Mouse (Mus musculus) MEL (cell line): ENCODE results near the gene Nrl. TPM values are rescaled to one million over a fixed set of nuclear protein-coding genes. Genes with fewer than 3 reads are reported as not detected.

Experiments
- DNase-seq: peaks from one replicate; pipeline ENCODE4 v3.0.0; 2011; ENCODE audit warnings: low read depth, low spot score
- H3K27ac ChIP-seq: 2 replicates; pipeline ENCODE4 v1.5.1; 2012; ENCODE audit warnings: low read depth, mild to moderate bottlenecking, control low read depth, low read length, moderate library complexity; ENCODE audit not compliant: control insufficient read depth
- H3K27me3 ChIP-seq, 2 experiments: fragments of 150-350 bp in 1 of 2; sonication (generic) in 1 of 2; 2 replicates each; pipeline ENCODE4 v1.6.1; 2012; ENCODE audit warnings: low read length in 2 of 2, mild to moderate bottlenecking in 2 of 2, improper control_type of control experiment in 1 of 2, moderate library complexity in 1 of 2; ENCODE audit not compliant: insufficient read depth in 2 of 2, control insufficient read depth in 1 of 2
- H3K36me3 ChIP-seq, 2 experiments: 2 replicates each; pipeline ENCODE4 v1.6.1; 2012 to 2014; ENCODE audit warnings: low read length in 2 of 2, improper control_type of control experiment in 1 of 2, inconsistent platforms in 1 of 2, mild to moderate bottlenecking in 1 of 2; ENCODE audit not compliant: insufficient read depth in 2 of 2, control insufficient read depth in 1 of 2
- H3K4me1 ChIP-seq, 2 experiments: fragments of 150-350 bp in 1 of 2; sonication (generic) in 1 of 2; 2 replicates each; pipeline ENCODE4 v1.6.1; 2012; ENCODE audit warnings: low read length in 2 of 2, improper control_type of control experiment in 1 of 2, mild to moderate bottlenecking in 1 of 2; ENCODE audit not compliant: insufficient read depth in 2 of 2, control insufficient read depth in 1 of 2
- H3K4me3 ChIP-seq, 2 experiments: fragments of 150-350 bp in 1 of 2; sonication (generic) in 1 of 2; 2 replicates each; pipeline ENCODE4 v1.5.1; 2012; ENCODE audit warnings: low read depth in 2 of 2, low read length in 2 of 2, mild to moderate bottlenecking in 2 of 2, moderate library complexity in 2 of 2, control low read depth in 1 of 2, improper control_type of control experiment in 1 of 2; ENCODE audit not compliant: control insufficient read depth in 1 of 2, insufficient read depth in 1 of 2
- H3K79me2 ChIP-seq: 2 replicates; pipeline ENCODE4 v1.6.1; 2012; ENCODE audit warnings: mild to moderate bottlenecking, low read length, moderate library complexity; ENCODE audit not compliant: control insufficient read depth, poor library complexity, insufficient read depth
- H3K9ac ChIP-seq: 2 replicates; pipeline ENCODE4 v1.6.1; 2012; ENCODE audit warnings: low read depth, mild to moderate bottlenecking, control low read depth, low read length, moderate library complexity; ENCODE audit not compliant: control insufficient read depth, poor library complexity, severe bottlenecking
- H3K9me3 ChIP-seq: fragments of 150-350 bp; sonication (generic); replicated peaks from 2 replicates; pipeline ENCODE4 v1.6.1; 2012; ENCODE audit warnings: mild to moderate bottlenecking, low read length, improper control_type of control experiment, moderate library complexity; ENCODE audit not compliant: insufficient read depth
- CHD2 ChIP-seq: IDR thresholded peaks from 2 replicates; pipeline ENCODE4 v1.6.1; 2011; ENCODE audit warnings: low read length, improper control_type of control experiment
- CTCF ChIP-seq, 3 experiments: IDR thresholded peaks in 2 of 3; conservative IDR thresholded peaks in 1 of 3; 2 replicates each; pipeline ENCODE4 v1.5.1; 2011 to 2012; ENCODE audit warnings: low read length in 3 of 3, low read depth in 2 of 3, mild to moderate bottlenecking in 2 of 3, improper control_type of control experiment in 1 of 3, inconsistent platforms in 1 of 3, mixed read lengths in 1 of 3, moderate library complexity in 1 of 3; ENCODE audit not compliant: control insufficient read depth in 1 of 3, insufficient read depth in 1 of 3, poor library complexity in 1 of 3, severe bottlenecking in 1 of 3
- E2F4 ChIP-seq: IDR thresholded peaks from 2 replicates; pipeline ENCODE4 v1.6.1; 2011; ENCODE audit warnings: low read depth, low read length, improper control_type of control experiment, borderline replicate concordance
- ELF1 ChIP-seq: IDR thresholded peaks from 2 replicates; pipeline ENCODE4 v1.6.1; 2014; ENCODE audit warnings: low read depth, mild to moderate bottlenecking, inconsistent platforms, low read length, improper control_type of control experiment, moderate library complexity
- EP300 ChIP-seq, 2 experiments: IDR thresholded peaks; 2 replicates each; pipeline ENCODE4 v1.6.1; 2011; ENCODE audit warnings: improper control_type of control experiment in 2 of 2, low read length in 2 of 2, low read depth in 1 of 2, mild to moderate bottlenecking in 1 of 2
- ETS1 ChIP-seq: IDR thresholded peaks from 2 replicates; pipeline ENCODE4 v1.6.1; 2012; ENCODE audit warnings: low read depth, mild to moderate bottlenecking, inconsistent platforms, low read length, improper control_type of control experiment, moderate library complexity
- GABPA ChIP-seq: IDR thresholded peaks from 2 replicates; pipeline ENCODE4 v1.6.1; 2012; ENCODE audit warnings: low read depth, mild to moderate bottlenecking, inconsistent platforms, low read length, improper control_type of control experiment, moderate library complexity
- GATA1 ChIP-seq: IDR thresholded peaks from 2 replicates; pipeline ENCODE4 v1.6.1; 2011; ENCODE audit warnings: low read depth, low read length, improper control_type of control experiment
- JUND ChIP-seq: IDR thresholded peaks from 2 replicates; pipeline ENCODE4 v1.6.1; 2011; ENCODE audit warnings: low read depth, mild to moderate bottlenecking, improper control_type of control experiment, low read length
- KAT2A ChIP-seq: conservative IDR thresholded peaks from 2 replicates; pipeline ENCODE4 v1.6.1; 2012; ENCODE audit warnings: low read depth, low read length, improper control_type of control experiment, inconsistent platforms
- MAFK ChIP-seq: IDR thresholded peaks from 2 replicates; pipeline ENCODE4 v1.6.1; 2011; ENCODE audit warnings: low read depth, mild to moderate bottlenecking, low read length, improper control_type of control experiment, borderline replicate concordance
- MAX ChIP-seq: IDR thresholded peaks from 2 replicates; pipeline ENCODE4 v1.6.1; 2011; ENCODE audit warnings: low read length, improper control_type of control experiment
- MEF2A ChIP-seq: IDR thresholded peaks from 2 replicates; pipeline ENCODE4 v1.6.1; 2014; ENCODE audit warnings: low read depth, mild to moderate bottlenecking, inconsistent platforms, low read length, improper control_type of control experiment; ENCODE audit not compliant: poor library complexity, insufficient replicate concordance, severe bottlenecking; ENCODE audit errors: extremely low read depth
- MYB ChIP-seq: IDR thresholded peaks from 2 replicates; pipeline ENCODE4 v1.6.1; 2011; ENCODE audit warnings: mild to moderate bottlenecking, low read depth, low read length, improper control_type of control experiment
- MYC ChIP-seq: IDR thresholded peaks from 2 replicates; pipeline ENCODE4 v1.6.1; 2011; ENCODE audit warnings: low read depth, mild to moderate bottlenecking, low read length, improper control_type of control experiment, moderate library complexity
- NELFE ChIP-seq: IDR thresholded peaks from 2 replicates; pipeline ENCODE4 v1.6.1; 2011; ENCODE audit warnings: low read depth, low read length, improper control_type of control experiment
- NRF1 ChIP-seq: IDR thresholded peaks from 2 replicates; pipeline ENCODE4 v1.6.1; 2014; ENCODE audit warnings: low read depth, mild to moderate bottlenecking, inconsistent platforms, low read length, improper control_type of control experiment, moderate library complexity; ENCODE audit not compliant: poor library complexity, insufficient read depth, severe bottlenecking
- POLR2A ChIP-seq, 2 experiments: IDR thresholded peaks; 2 replicates each; pipeline ENCODE4 v1.6.1; 2011 to 2012; ENCODE audit warnings: low read length in 2 of 2, mild to moderate bottlenecking in 2 of 2, control low read depth in 1 of 2, improper control_type of control experiment in 1 of 2, low read depth in 1 of 2, moderate library complexity in 1 of 2; ENCODE audit not compliant: control insufficient read depth in 1 of 2, insufficient read depth in 1 of 2, poor library complexity in 1 of 2
- POLR2AphosphoS2 ChIP-seq: IDR thresholded peaks from 2 replicates; pipeline ENCODE4 v1.6.1; 2011; ENCODE audit warnings: low read length, improper control_type of control experiment
- POLR2AphosphoS5 ChIP-seq: IDR thresholded peaks from 2 replicates; pipeline ENCODE4 v1.6.1; 2012; ENCODE audit warnings: low read depth, borderline replicate concordance, mild to moderate bottlenecking, inconsistent platforms, low read length, moderate library complexity, mixed read lengths
- RAD21 ChIP-seq: IDR thresholded peaks from 2 replicates; pipeline ENCODE4 v1.6.1; 2011; ENCODE audit warnings: mild to moderate bottlenecking, low read depth, low read length, improper control_type of control experiment
- SMC3 ChIP-seq: IDR thresholded peaks from 2 replicates; pipeline ENCODE4 v1.6.1; 2011; ENCODE audit warnings: low read depth, low read length, improper control_type of control experiment
- TBP ChIP-seq: IDR thresholded peaks from 2 replicates; pipeline ENCODE4 v1.8.0; 2011; ENCODE audit warnings: low read depth, low read length, improper control_type of control experiment
- UBTF ChIP-seq: IDR thresholded peaks from 2 replicates; pipeline ENCODE4 v1.6.1; 2012; ENCODE audit warnings: low read depth, mild to moderate bottlenecking, inconsistent platforms, low read length, improper control_type of control experiment, moderate library complexity, borderline replicate concordance; ENCODE audit not compliant: insufficient read depth
- ZC3H11A ChIP-seq: IDR thresholded peaks from 2 replicates; pipeline ENCODE4 v1.6.1; 2012; ENCODE audit warnings: low read depth, mild to moderate bottlenecking, inconsistent platforms, low read length, improper control_type of control experiment
- ZMIZ1 ChIP-seq: IDR thresholded peaks from 2 replicates; pipeline ENCODE4 v1.6.1; 2012; ENCODE audit warnings: low read depth, mild to moderate bottlenecking, inconsistent platforms, low read length, improper control_type of control experiment, moderate library complexity
- polyA plus RNA-seq, 2 experiments: library from polyadenylated mRNA; stranded (reverse) in 1 of 2; unstranded in 1 of 2; fragments of >175 nt in 1 of 2; fragments of >200 nt in 1 of 2; gene quantifications; 2 replicates each; pipeline versions ENCODE4 v1.2.1 to v1.2.4; 2012; ENCODE audit warnings: low replicate concordance in 2 of 2, low read depth in 1 of 2; ENCODE audit not compliant: insufficient read length in 2 of 2, insufficient read depth in 1 of 2, missing spikeins in 1 of 2
- total RNA-seq: library from RNA; depleted of rRNA; stranded (reverse); fragments of 300-350 nt; gene quantifications from 2 replicates; pipeline ENCODE4 v1.2.3, GENCODE M21; 2012

Gene Nrl
- total and polyA plus RNA-seq, 3 experiments = not detected

DNA sequence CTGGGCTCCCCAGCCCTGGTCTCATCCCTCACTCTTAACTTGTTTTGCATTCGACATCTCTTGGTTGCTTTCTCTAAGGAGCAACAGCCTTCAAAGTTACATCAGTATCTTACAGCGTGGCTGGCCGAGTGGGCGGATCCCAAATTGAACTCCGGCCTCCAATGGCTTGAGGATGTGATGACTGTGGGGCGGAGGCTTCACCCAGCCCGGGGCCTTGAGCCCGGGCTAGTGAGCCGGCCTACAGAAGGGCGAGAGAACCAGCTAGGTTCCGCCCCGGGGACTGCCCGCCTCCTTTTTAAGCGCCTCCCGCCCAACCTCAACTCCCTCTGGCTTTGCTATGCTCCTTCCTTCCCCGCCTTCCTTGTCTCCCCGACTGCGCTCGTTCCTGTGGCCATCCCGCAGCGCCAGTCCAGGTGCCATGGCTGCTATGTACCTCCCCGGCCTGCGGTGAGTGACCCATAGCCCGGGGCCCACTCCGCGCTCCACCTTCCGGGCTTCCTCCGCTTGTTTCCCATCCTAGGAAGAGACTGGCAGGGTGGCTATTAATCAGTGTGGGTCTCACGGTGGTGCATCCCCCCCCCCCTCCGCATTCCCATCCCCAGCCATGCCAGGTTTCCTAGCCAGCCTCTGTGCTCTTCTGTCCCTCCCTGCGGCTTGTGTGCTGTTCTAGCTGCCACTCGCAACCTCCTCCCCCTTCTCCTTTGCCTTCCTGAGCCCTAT is 15.4 kb upstream of the Nrl start, which contains the start of gene Pck2 (continued):
- TF ChIP-seq ELF1 = no peak
- TF ChIP-seq RAD21 = no peak
- TF ChIP-seq EP300 (IDR thresholded peaks at IDR 0.05; ENCODE audit: low read depth in 1 of 2, low read length in 2 of 2) = peak in 1 of 2 experiments; percentile 34; a peak in 1 of 4 replicates
- TF ChIP-seq, all 39 proteins: peak for 15

DNA sequence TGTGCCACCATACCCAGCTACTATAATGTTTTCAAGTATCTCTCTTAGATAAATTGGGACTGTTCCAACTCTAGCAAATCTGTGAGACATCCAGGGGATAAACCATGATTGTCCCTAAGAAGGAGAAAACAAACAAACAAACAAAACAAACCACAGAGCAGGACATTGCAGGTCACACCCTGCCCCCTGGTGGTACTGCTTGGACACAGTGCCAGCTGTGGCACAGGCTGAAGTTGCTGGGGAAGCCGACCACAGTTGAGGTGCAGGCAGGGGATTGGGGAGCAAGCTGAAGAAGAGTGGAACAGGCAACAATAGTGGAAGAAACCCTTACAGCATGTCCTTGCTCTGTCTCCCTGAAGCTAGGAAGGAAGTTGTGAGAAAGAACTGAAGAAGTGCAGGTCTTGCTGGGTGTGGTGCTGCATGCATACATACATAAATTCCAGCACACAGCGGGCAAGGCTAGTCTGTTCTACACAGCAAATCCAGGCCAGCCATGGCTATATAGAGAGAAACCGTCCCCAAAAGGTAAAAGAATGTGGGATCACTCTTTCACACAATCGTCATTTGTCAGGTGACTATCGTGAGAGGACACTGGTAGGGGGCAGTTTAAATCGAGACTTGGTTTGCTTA is 11.4 kb upstream of the Nrl start:
- Histone ChIP-seq H3K79me2 (peaks cover 10% of the 10 kb centered on the region), H3K9ac (no peak overlapping the region), H3K9me3 (no peaks in the 10 kb centered on the region), H3K4me3 (no peak overlapping the region), H3K27ac (no peak overlapping the region), H3K36me3 (peaks cover 0 to 8% of the 10 kb centered on the region in 2 experiments; a peak in 2 of 4 replicates), H3K4me1 (peaks cover 2 to 10% of the 10 kb centered on the region in 2 experiments; a peak in 3 of 4 replicates), H3K27me3 (0 out of 4 replicates have a peak, but pooled peaks cover 0 to under 1% of the 10 kb centered on the region in 2 experiments)
- peak; percentile 53 for DNase-seq
- no peak for TF ChIP-seq KAT2A
- TF ChIP-seq MEF2A = no peak
- no peak for TF ChIP-seq UBTF
- no peak for TF ChIP-seq GATA1
- no peak for TF ChIP-seq POLR2A (IDR thresholded peaks at IDR 0.05; ENCODE audit: control insufficient read depth in 1 of 2, insufficient read depth in 1 of 2, low read depth in 1 of 2, low read length in 2 of 2, poor library complexity in 1 of 2)
- TF ChIP-seq ZMIZ1 = no peak
- no peak for TF ChIP-seq MYC
- TF ChIP-seq E2F4 = no peak
- no peak for TF ChIP-seq TBP
- TF ChIP-seq ETS1 = no peak
- TF ChIP-seq SMC3 = peak; percentile 67
- TF ChIP-seq JUND = no peak
- no peak for TF ChIP-seq POLR2AphosphoS5
- TF ChIP-seq CTCF (IDR thresholded peaks at IDR 0.05 in 2 of 3, conservative IDR thresholded peaks at IDR 0.05 in 1 of 3; ENCODE audit: control insufficient read depth in 1 of 3, insufficient read depth in 1 of 3, low read depth in 2 of 3, low read length in 3 of 3, poor library complexity in 1 of 3, severe bottlenecking in 1 of 3) = peak; percentile 75 to 85 (median 79)
- no peak for TF ChIP-seq POLR2AphosphoS2
- no peak for TF ChIP-seq GABPA
- no peak for TF ChIP-seq NELFE
- peak; percentile 39 for TF ChIP-seq RAD21
- TF ChIP-seq NRF1 = no peak
- no peak for TF ChIP-seq CHD2
- no peak for TF ChIP-seq MAFK
- TF ChIP-seq MYB = no peak
- TF ChIP-seq ZC3H11A = peak; percentile 29
- no peak for TF ChIP-seq MAX
